Mouse (Mus musculus) heart, postnatal 0 days (tissue): Measurements from ENCODE around the gene Adgrd1.

Source experiments
- CTCF ChIP-seq: IDR thresholded peaks from 2 replicates; pipeline ENCODE4 v1.5.1; 2016; ENCODE audit warnings: antibody characterized with exemption, control low read depth, low read depth
- EP300 ChIP-seq: IDR thresholded peaks from 2 replicates; pipeline ENCODE4 v1.6.1; 2016; ENCODE audit warnings: antibody characterized with exemption, low read depth

DNA sequence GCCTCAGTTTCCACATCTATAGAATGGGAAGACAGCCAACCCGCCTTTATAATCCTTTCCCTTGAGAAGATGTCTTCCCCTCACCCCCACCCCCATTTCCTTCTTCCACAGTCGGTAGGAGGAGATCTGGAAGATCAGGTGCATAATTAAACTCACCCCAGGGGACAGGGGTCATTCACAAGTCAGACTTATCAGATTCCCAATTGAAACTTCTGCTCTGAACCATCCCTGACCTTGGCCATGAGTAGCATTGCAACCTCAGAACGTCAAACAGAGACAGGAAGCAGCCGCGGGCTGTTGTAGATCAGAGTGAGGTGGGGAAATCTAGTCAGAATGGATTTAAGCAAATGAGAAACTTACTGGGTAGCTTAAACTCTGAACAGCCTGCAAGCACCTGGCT, 46.3 kb downstream of the Adgrd1 start:
- TF ChIP-seq EP300 (no peak), CTCF (no peak)
